Mouse (Mus musculus) hindbrain, embryonic 16.5 days (tissue): Measurements from ENCODE around the gene Rnf115. TPM values are rescaled to one million over a fixed set of nuclear protein-coding genes. Genes with fewer than 3 reads are reported as not detected.

ENCODE experiments used
- ATAC-seq: fragments of 200-750 bp; cut with Nextera tagmentation; 2 replicates; pipeline ENCODE4 v1.8.0; 2017; ENCODE audit warnings: moderate TSS enrichment, moderate library complexity
- H3K27ac ChIP-seq: fragments of 300-500 bp; sonication (generic); 2 replicates; pipeline ENCODE4 v1.5.1; 2014; ENCODE audit warnings: low read depth, mild to moderate bottlenecking, control low read depth, low read length, moderate library complexity
- H3K27me3 ChIP-seq: fragments of 300-500 bp; sonication (generic); replicated peaks from 2 replicates; pipeline ENCODE4 v1.6.1; 2014; ENCODE audit warnings: low read length; ENCODE audit not compliant: control insufficient read depth, insufficient read depth
- H3K36me3 ChIP-seq: fragments of 300-500 bp; sonication (generic); 2 replicates; pipeline ENCODE4 v1.6.1; 2014; ENCODE audit warnings: mild to moderate bottlenecking, low read length, moderate library complexity, mixed read lengths; ENCODE audit not compliant: control insufficient read depth, insufficient read depth
- H3K4me1 ChIP-seq: fragments of 300-500 bp; sonication (generic); 2 replicates; pipeline ENCODE4 v1.6.1; 2014; ENCODE audit warnings: low read depth, low read length; ENCODE audit not compliant: control insufficient read depth, insufficient read depth
- H3K4me2 ChIP-seq: fragments of 300-500 bp; sonication (generic); 2 replicates; pipeline ENCODE4 v1.6.1; 2014; ENCODE audit warnings: mild to moderate bottlenecking, low read length, control low read depth, moderate library complexity
- H3K4me3 ChIP-seq: fragments of 300-500 bp; sonication (generic); 2 replicates; pipeline ENCODE4 v1.5.1; 2014; ENCODE audit warnings: mild to moderate bottlenecking, low read length, control low read depth, moderate library complexity
- H3K9ac ChIP-seq: fragments of 300-500 bp; sonication (generic); 2 replicates; pipeline ENCODE4 v1.6.1; 2014; ENCODE audit warnings: low read depth, mild to moderate bottlenecking, control low read depth, low read length, moderate library complexity
- H3K9me3 ChIP-seq: fragments of 300-500 bp; sonication (generic); 2 replicates; pipeline ENCODE4 v1.6.1; 2014; ENCODE audit warnings: mild to moderate bottlenecking, low read length, moderate library complexity; ENCODE audit not compliant: control insufficient read depth
- WGBS: fragments of 180-500 bp; shearing (Covaris S2); extraction: QIAGEN DNeasy Blood & Tissue Kit; methylation state at CpG from one replicate; pipeline ENCODE4 v1.1.7; 2014; 5-methylcytosine and 5-hydroxymethylcytosine counted together
- polyA plus RNA-seq: library from polyadenylated mRNA; unstranded; fragments of >200 nt; fragmentation: Nextera tagmentation; extraction: Ambion mirVana; gene quantifications from 2 replicates; pipeline ENCODE4 v1.2.1, GENCODE M21; 2015

Rnf115 gene
- polyA plus RNA-seq, 1 experiment from 2014 or later: 82.0 TPM

GRCm38 (mm10) chr3:96746829-96747228 is 19.4 kb downstream of the Rnf115 start:
- no peak for ATAC-seq
- no peak overlapping the region for H3K9ac ChIP-seq
- no peak overlapping the region for H3K27ac ChIP-seq
- WGBS: 79% methylated on average over 1 of the region's 1 CpGs
- H3K4me1 ChIP-seq: no peaks in the 10 kb centered on the region
- H3K4me2 ChIP-seq: no peak overlapping the region
- H3K4me3 ChIP-seq: no peak overlapping the region
- no peaks in the 10 kb centered on the region for H3K27me3 ChIP-seq
- no peaks in the 10 kb centered on the region for H3K9me3 ChIP-seq
- H3K36me3 ChIP-seq: no peaks in the 10 kb centered on the region

- no peaks in the 10 kb centered on the region for H3K9me3 ChIP-seq
- no peak overlapping the region for H3K4me2 ChIP-seq
- H3K9ac ChIP-seq: no peak overlapping the region
- no peaks in the 10 kb centered on the region for H3K27me3 ChIP-seq
- WGBS: 93% methylated on average over 1 of the region's 1 CpGs
- H3K4me1 ChIP-seq: no peaks in the 10 kb centered on the region
- ATAC-seq: no peak
- no peaks in the 10 kb centered on the region for H3K36me3 ChIP-seq
- H3K4me3 ChIP-seq: no peak overlapping the region
- H3K27ac ChIP-seq: no peak overlapping the region
Measured at GRCm38 (mm10) chr3:96755935-96756334, 28.5 kb downstream of the Rnf115 start.

- no peak for ATAC-seq
- no peaks in the 10 kb centered on the region for H3K27me3 ChIP-seq
- H3K4me1 ChIP-seq: no peaks in the 10 kb centered on the region
- 46% methylated on average over 7 of the region's 7 CpGs for WGBS
- no peak overlapping the region for H3K9ac ChIP-seq
- H3K4me2 ChIP-seq: no peak overlapping the region
- no peaks in the 10 kb centered on the region for H3K9me3 ChIP-seq
- no peak overlapping the region for H3K27ac ChIP-seq
- no peaks in the 10 kb centered on the region for H3K36me3 ChIP-seq
- no peak overlapping the region for H3K4me3 ChIP-seq
Measured at GRCm38 (mm10) chr3:96757691-96758090, 30.2 kb downstream of the Rnf115 start.

- Histone ChIP-seq H3K9ac (no peak overlapping the region), H3K36me3 (no peaks in the 10 kb centered on the region), H3K9me3 (no peaks in the 10 kb centered on the region), H3K27ac (no peak overlapping the region), H3K4me1 (no peaks in the 10 kb centered on the region), H3K4me2 (no peak overlapping the region), H3K27me3 (no peaks in the 10 kb centered on the region), H3K4me3 (no peak overlapping the region)
- no peak for ATAC-seq
- 92% methylated on average over 4 of the region's 4 CpGs for WGBS
Measured at GRCm38 (mm10) chr3:96759695-96760094, 32.2 kb downstream of the Rnf115 start.

- no peak overlapping the region for H3K4me2 ChIP-seq
- no peaks in the 10 kb centered on the region for H3K36me3 ChIP-seq
- ATAC-seq: no peak
- H3K4me1 ChIP-seq: no peaks in the 10 kb centered on the region; the same call in 1 of the 2 replicates
- no peak overlapping the region for H3K4me3 ChIP-seq
- 100% methylated on average over 1 of the region's 1 CpGs for WGBS
- H3K27me3 ChIP-seq: no peaks in the 10 kb centered on the region
- no peaks in the 10 kb centered on the region for H3K9me3 ChIP-seq
- no peak overlapping the region for H3K27ac ChIP-seq
- no peak overlapping the region for H3K9ac ChIP-seq
Measured at GRCm38 (mm10) chr3:96764528-96764927, 37.1 kb downstream of the Rnf115 start.

- no peak for ATAC-seq
- Histone ChIP-seq H3K27ac (no peak overlapping the region), H3K4me3 (no peak overlapping the region), H3K27me3 (no peaks in the 10 kb centered on the region), H3K4me2 (no peak overlapping the region), H3K4me1 (no peaks in the 10 kb centered on the region; the same call in 1 of the 2 replicates), H3K36me3 (no peaks in the 10 kb centered on the region), H3K9ac (no peak overlapping the region), H3K9me3 (no peaks in the 10 kb centered on the region)
- WGBS: 88% methylated on average over 5 of the region's 5 CpGs
Measured at GRCm38 (mm10) chr3:96769971-96770370, 42.5 kb downstream of the Rnf115 start.

- 69% methylated on average over 1 of the region's 1 CpGs for WGBS
- H3K36me3 ChIP-seq: 0 out of 2 replicates have a peak, but pooled peaks cover 2% of the 10 kb centered on the region
- no peak overlapping the region for H3K27ac ChIP-seq
- no peak overlapping the region for H3K4me3 ChIP-seq
- ATAC-seq: 0 out of 2 replicates have a peak, but pooled peaks have one; percentile 34
- H3K9ac ChIP-seq: no peak overlapping the region
- no peak overlapping the region for H3K4me2 ChIP-seq
- no peaks in the 10 kb centered on the region for H3K4me1 ChIP-seq
- H3K9me3 ChIP-seq: no peaks in the 10 kb centered on the region
- no peaks in the 10 kb centered on the region for H3K27me3 ChIP-seq
Measured at GRCm38 (mm10) chr3:96772949-96773348, 45.5 kb downstream of the Rnf115 start.

GRCm38 (mm10) chr3:96777120-96777519 is 49.7 kb downstream of the Rnf115 start:
- no peak overlapping the region for H3K4me3 ChIP-seq
- H3K27me3 ChIP-seq: no peaks in the 10 kb centered on the region
- H3K4me1 ChIP-seq: no peaks in the 10 kb centered on the region
- H3K27ac ChIP-seq: no peak overlapping the region
- H3K9ac ChIP-seq: no peak overlapping the region
- H3K4me2 ChIP-seq: no peak overlapping the region
- WGBS: 73% methylated on average over 3 of the region's 3 CpGs
- H3K36me3 ChIP-seq: 0 out of 2 replicates have a peak, but pooled peaks cover 2% of the 10 kb centered on the region
- ATAC-seq: no peak
- H3K9me3 ChIP-seq: no peaks in the 10 kb centered on the region

GRCm38 (mm10) chr3:96782236-96782635 is 54.8 kb downstream of the Rnf115 start:
- Histone ChIP-seq H3K27ac (0 out of 2 replicates have a peak overlapping the region, but pooled peaks have one; percentile 12), H3K4me3 (no peak overlapping the region), H3K9ac (no peak overlapping the region), H3K36me3 (peaks cover 4% of the 10 kb centered on the region; the same call in 1 of the 2 replicates), H3K4me1 (no peaks in the 10 kb centered on the region; the same call in 1 of the 2 replicates), H3K9me3 (no peaks in the 10 kb centered on the region), H3K27me3 (no peaks in the 10 kb centered on the region), H3K4me2 (no peak overlapping the region)
- peak; percentile 40; the same call in 1 of the 2 replicates for ATAC-seq
- WGBS: 69% methylated on average over 8 of the region's 8 CpGs

GRCm38 (mm10) chr3:96787784-96788183 is 60.3 kb downstream of the Rnf115 start:
- no peak for ATAC-seq
- Histone ChIP-seq H3K4me1 (no peaks in the 10 kb centered on the region), H3K36me3 (peaks cover 21% of the 10 kb centered on the region), H3K27me3 (no peaks in the 10 kb centered on the region), H3K27ac (no peak overlapping the region), H3K4me3 (no peak overlapping the region), H3K4me2 (no peak overlapping the region), H3K9ac (no peak overlapping the region), H3K9me3 (no peaks in the 10 kb centered on the region)
- WGBS: 92% methylated on average over 1 of the region's 1 CpGs
